Mouse (Mus musculus): ENCODE data around the gene Cma2. TPM values are rescaled to one million over a fixed set of nuclear protein-coding genes. Genes with fewer than 3 reads are reported as not detected.
"Not testable (repeated sequence)": the region's sequence is repeated elsewhere in the genome, so short reads cannot be mapped to it uniquely, and the experiment has no call there.

The Cma2 gene
- polyA plus RNA-seq, 1 experiment from 2014 or later: not detected

DNA sequence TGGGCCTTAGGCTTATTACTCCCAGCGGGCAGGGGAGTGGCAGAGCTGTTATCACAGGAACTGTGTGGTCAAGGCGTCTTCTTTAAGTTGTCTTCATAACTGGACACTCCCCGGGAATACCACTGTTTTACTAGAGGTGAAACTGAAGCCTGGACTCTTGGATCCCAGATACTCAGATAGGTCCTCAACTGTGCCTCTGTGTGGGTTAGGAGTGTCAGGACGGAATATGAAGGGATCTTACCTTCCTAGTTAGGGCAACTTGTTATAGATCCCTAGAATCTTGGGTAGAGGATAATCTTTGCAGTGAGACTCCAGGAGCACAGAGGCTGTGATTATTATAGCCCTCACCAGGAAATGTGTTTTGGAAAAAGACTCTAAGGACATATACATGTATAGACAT lies 6.2 kb upstream of the Cma2 start, which contains the start of gene Cma1:
Gene Cma1, minus strand, starts transcription at position 101 of the 400 bp plus-strand sequence.
- Histone ChIP-seq H3K27ac (no peak within 1 kb of the TSS), H3K9me3 (replicated peaks) (no peaks in the 10 kb centered on the region), H3K4me3 (no peak within 1 kb of the TSS), H3K4me2 (no peak within 1 kb of the TSS), H3K4me1 (replicated peaks) (peaks cover 8% of the 10 kb centered on the region), H3K36me3 (no peaks in the 10 kb centered on the region), H3K27me3 (no peaks in the 10 kb centered on the region), H3K9ac (no peak within 1 kb of the TSS)
- no peak for ATAC-seq (replicated peaks; ENCODE audit: insufficient number of reproducible peaks, insufficient read depth, low FRiP score, low read depth)
- 71% methylated on average over 4 of the region's 4 CpGs for WGBS

DNA sequence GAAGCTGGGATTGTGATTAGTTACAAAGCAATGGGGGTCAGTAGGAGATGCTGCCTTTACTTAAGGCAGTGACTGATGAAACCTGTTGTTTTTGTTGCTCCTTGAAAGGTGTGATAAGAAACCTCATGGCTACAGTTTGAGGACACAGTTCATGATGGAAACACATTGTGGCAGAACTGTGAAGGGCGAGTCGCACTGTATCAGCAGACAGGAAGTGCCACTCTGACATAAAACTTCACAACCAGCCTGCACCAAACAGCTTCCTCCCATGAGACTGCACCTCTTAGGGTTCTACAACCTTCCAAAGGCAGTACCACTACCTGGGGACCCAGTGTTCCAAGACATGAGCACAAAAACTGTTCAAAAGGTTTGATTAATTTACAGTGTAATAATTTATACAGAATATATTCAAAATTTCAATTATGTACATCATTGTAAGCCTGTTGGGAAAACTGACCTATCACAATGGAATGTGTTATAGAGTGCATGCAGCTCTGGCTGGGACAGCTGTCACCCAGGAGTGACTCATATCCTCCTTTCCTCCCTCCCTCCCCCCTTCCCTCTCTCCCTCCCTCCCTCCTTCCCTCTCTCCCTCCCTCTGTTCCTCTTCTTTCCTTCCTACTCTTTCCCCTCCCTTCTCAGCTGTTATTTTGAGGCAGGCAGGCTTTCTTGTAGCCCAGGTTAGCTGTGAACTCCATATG lies 4.4 kb upstream of the Cma2 start:
- no peaks in the 10 kb centered on the region for H3K9me3 ChIP-seq (replicated peaks)
- no peaks in the 10 kb centered on the region for H3K27me3 ChIP-seq
- 20% methylated on average over 2 of the region's 2 CpGs for WGBS
- H3K36me3 ChIP-seq: no peaks in the 10 kb centered on the region
- no peak overlapping the region for H3K9ac ChIP-seq
- peak overlapping the region; percentile 54 for H3K27ac ChIP-seq
- H3K4me3 ChIP-seq: no peak overlapping the region
- ATAC-seq (replicated peaks; ENCODE audit: insufficient number of reproducible peaks, insufficient read depth, low FRiP score, low read depth): peak; percentile 71; the same call in 1 of the 2 replicates
- H3K4me1 ChIP-seq (replicated peaks): peaks cover 8% of the 10 kb centered on the region
- no peak overlapping the region for H3K4me2 ChIP-seq

DNA sequence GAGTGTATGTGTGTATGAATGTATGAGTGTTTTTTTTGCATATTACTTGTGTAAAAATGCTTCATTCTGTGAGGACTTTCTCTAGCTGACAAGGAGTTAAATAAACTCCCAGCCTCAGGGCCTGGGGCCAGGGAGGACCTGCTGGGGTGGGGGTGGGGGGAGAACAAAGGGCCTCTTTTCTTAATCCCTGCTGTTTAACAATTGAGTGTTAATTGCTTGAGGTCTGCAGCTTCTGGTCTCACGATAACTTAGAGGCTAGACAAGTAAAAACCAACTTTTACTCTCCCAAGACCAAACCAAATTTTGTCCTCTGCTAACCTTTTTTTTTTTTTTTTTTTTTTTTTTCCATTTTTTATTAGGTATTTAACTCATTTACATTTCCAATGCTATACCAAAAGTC lies 12.5 kb downstream of the Cma2 start:
- Histone ChIP-seq H3K9me3 (replicated peaks) (no peaks in the 10 kb centered on the region), H3K27ac (no peak overlapping the region), H3K9ac (no peak overlapping the region), H3K36me3 (no peaks in the 10 kb centered on the region), H3K4me3 (no peak overlapping the region), H3K4me2 (no peak overlapping the region), H3K27me3 (no peaks in the 10 kb centered on the region), H3K4me1 (replicated peaks) (no peaks in the 10 kb centered on the region)
- 39% methylated on average over 1 of the region's 1 CpGs for WGBS
- ATAC-seq (replicated peaks; ENCODE audit: insufficient number of reproducible peaks, insufficient read depth, low FRiP score, low read depth): no peak

DNA sequence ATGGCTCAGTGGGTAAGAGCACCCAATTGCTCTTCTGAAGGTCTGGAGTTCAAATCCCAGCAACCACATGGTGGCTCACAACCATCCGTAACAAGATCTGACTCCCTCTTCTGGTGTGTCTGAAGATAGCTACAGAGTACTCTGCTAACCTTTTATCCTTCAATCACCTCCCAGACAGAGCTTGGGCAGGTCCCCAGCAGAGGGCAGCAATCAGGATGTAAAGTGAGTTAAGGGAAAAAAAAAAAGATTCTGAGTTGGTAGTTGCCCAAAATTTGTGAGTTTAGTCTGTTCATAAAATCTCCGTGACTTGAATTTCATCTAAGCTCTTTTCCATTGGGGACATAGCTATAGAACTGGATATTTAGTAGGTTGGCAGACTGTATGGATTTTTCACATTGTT lies 13.1 kb downstream of the Cma2 start:
- H3K4me3 ChIP-seq: not testable (repeated sequence)

DNA sequence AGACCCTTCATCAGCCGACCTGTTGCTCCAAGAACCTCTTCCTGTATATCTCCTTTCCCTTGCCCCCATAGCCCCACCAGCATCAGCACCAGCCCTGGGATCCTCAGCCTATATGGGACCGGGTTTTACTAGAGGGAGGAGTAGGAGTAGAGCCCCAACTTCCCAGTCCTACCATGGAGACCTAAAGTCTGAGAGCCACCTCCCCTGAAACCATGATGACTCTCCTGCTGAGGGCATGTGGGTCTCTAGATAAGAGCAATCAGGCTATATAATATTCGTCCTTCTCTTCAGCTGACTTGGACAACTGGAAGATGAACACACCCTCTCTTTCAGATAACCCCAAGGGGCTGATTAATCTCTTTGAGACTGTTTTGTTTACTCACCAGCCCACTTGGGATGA lies 36.7 kb downstream of the Cma2 start:
- H3K4me1 ChIP-seq (replicated peaks); H3K9ac ChIP-seq; H3K27me3 ChIP-seq; H3K9me3 ChIP-seq (replicated peaks); H3K4me3 ChIP-seq; H3K4me2 ChIP-seq; ATAC-seq (replicated peaks; ENCODE audit: insufficient number of reproducible peaks, insufficient read depth, low FRiP score, low read depth); H3K27ac ChIP-seq; H3K36me3 ChIP-seq: not testable (repeated sequence)
- 63% methylated on average over 2 of the region's 3 CpGs for WGBS

More for the DNA sequence above, 13.1 kb downstream of the Cma2 start:
- not testable (repeated sequence) for H3K9ac ChIP-seq; ATAC-seq (replicated peaks; ENCODE audit: insufficient number of reproducible peaks, insufficient read depth, low FRiP score, low read depth); H3K4me2 ChIP-seq; H3K27me3 ChIP-seq; H3K36me3 ChIP-seq; H3K4me1 ChIP-seq (replicated peaks); H3K27ac ChIP-seq; H3K9me3 ChIP-seq (replicated peaks)
- WGBS: 58% methylated on average over 2 of the region's 2 CpGs

DNA sequence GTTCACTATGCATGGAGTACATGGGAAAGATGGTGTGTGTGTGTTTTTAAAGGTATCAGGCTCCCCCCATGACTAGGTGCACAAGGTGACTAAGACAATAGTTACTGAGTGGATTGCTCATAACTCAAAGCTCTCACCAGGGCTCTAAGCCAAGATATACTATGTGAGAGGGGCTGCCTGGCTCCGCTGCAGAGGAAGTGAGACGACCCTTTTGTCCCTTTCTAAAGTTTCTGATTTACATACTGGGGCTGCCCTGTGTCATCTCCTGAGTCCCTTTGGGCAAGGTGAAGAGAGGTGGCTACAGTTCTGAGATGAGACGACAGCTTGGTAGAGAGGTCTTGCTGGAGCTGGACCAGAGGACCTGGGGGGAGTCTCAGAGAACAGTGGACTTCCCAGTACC lies 62.4 kb downstream of the Cma2 start:
- no peak for ATAC-seq (replicated peaks; ENCODE audit: insufficient number of reproducible peaks, insufficient read depth, low FRiP score, low read depth)
- no peaks in the 10 kb centered on the region for H3K36me3 ChIP-seq
- no peak overlapping the region for H3K4me3 ChIP-seq
- no peak overlapping the region for H3K4me2 ChIP-seq
- WGBS: 45% methylated on average over 3 of the region's 3 CpGs
- H3K4me1 ChIP-seq (replicated peaks): no peaks in the 10 kb centered on the region
- no peak overlapping the region for H3K9ac ChIP-seq
- no peak overlapping the region for H3K27ac ChIP-seq
- no peaks in the 10 kb centered on the region for H3K9me3 ChIP-seq (replicated peaks)
- no peaks in the 10 kb centered on the region for H3K27me3 ChIP-seq

DNA sequence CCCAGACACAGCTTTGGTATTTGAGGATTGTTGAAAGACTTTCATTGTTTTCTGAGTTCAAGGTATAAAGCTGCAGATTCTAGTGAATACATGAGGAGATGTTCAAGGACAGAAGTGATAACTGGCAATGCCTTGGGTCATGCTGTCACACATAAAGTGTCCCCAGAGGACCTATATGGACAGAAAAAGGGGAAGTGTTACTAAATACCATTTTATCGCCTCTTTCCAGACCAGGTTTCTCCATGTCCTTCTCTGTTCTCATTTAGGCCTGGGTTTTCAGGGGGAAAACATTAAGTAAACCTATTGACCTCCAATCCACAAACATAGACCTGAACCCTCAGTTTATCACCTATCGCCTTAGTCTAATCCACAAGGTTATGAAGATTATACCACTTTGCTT lies 63.1 kb downstream of the Cma2 start:
- Histone ChIP-seq H3K4me3 (no peak overlapping the region), H3K27me3 (no peaks in the 10 kb centered on the region), H3K27ac (no peak overlapping the region), H3K9me3 (replicated peaks) (no peaks in the 10 kb centered on the region), H3K36me3 (no peaks in the 10 kb centered on the region), H3K9ac (no peak overlapping the region), H3K4me1 (replicated peaks) (no peaks in the 10 kb centered on the region), H3K4me2 (no peak overlapping the region)
- 88% methylated on average over 2 of the region's 2 CpGs for WGBS
- ATAC-seq (replicated peaks; ENCODE audit: insufficient number of reproducible peaks, insufficient read depth, low FRiP score, low read depth): no peak

DNA sequence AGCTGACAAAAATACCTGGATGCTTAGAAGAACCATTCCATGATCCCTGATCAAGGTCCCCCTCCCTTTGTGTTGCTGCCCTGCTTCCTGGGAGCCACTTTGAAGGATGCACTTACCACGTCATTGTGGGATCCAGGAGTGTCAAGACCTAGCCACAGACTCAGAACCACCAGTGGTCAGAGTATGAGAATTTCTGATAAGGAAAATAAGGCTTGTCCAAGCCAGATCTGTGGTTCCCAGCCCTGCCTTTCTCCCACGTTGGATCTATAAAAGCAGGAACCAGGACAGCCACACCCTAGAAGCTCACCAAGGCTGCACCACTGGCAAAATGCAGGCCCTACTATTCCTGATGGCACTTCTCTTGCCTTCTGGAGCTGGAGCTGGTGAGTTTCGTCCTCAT lies 66.9 kb downstream of the Cma2 start, which contains the start of gene Mcpt1:
Gene Mcpt1, plus strand, starts transcription at position 301 of the 400 bp plus-strand sequence.
- not testable (repeated sequence) for H3K9me3 ChIP-seq (replicated peaks); H3K27me3 ChIP-seq; H3K4me2 ChIP-seq; H3K36me3 ChIP-seq; ATAC-seq (replicated peaks; ENCODE audit: insufficient number of reproducible peaks, insufficient read depth, low FRiP score, low read depth); H3K4me1 ChIP-seq (replicated peaks); H3K4me3 ChIP-seq; H3K27ac ChIP-seq; H3K9ac ChIP-seq
- WGBS: 65% methylated on average over 3 of the region's 3 CpGs

DNA sequence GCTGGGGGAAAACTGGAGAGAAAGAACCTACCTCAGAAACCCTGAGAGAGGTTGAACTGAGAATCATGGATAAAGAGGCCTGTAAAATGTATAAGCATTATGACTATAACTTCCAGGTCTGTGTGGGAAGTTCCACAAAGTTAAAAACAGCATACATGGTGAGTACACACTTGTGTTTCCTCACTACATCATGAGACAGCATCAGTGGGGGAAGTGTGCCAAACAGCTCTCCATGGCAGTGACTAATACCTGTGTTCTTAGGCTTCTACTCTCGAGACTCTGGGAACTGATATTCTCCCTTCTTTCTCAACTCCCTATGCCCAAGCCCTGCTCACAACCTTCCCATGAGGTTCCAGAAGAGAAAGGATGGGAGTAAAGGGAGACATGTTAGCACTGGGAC lies 68.7 kb downstream of the Cma2 start:
- H3K4me2 ChIP-seq: no peak overlapping the region
- ATAC-seq (replicated peaks; ENCODE audit: insufficient number of reproducible peaks, insufficient read depth, low FRiP score, low read depth): no peak
- H3K27me3 ChIP-seq: no peaks in the 10 kb centered on the region
- no peaks in the 10 kb centered on the region for H3K9me3 ChIP-seq (replicated peaks)
- H3K36me3 ChIP-seq: no peaks in the 10 kb centered on the region
- H3K4me1 ChIP-seq (replicated peaks): no peaks in the 10 kb centered on the region
- 45% methylated on average over 1 of the region's 1 CpGs for WGBS
- H3K4me3 ChIP-seq: no peak overlapping the region
- H3K27ac ChIP-seq: no peak overlapping the region
- H3K9ac ChIP-seq: no peak overlapping the region

DNA sequence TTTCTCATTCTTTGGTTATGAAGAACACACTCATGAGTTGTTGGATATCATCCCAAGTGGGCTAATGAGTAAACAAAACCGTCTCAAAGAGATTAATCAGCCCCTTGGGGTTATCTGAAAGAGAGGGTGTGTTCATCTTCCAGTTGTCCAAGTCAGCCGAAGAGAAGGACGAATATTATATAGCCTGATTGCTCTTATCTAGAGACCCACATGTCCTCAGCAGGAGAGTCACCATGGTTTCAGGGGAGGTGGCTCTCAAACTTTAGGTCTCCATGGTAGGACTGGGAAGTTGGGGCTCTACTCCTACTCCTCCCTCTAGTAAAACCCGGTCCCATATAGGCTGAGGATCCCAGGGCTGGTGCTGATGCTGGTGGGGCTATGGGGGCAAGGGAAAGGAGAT lies 70.5 kb downstream of the Cma2 start:
- ATAC-seq (replicated peaks; ENCODE audit: insufficient number of reproducible peaks, insufficient read depth, low FRiP score, low read depth); H3K27me3 ChIP-seq; H3K9ac ChIP-seq; H3K4me3 ChIP-seq; H3K36me3 ChIP-seq; H3K4me1 ChIP-seq (replicated peaks); H3K4me2 ChIP-seq; H3K27ac ChIP-seq; H3K9me3 ChIP-seq (replicated peaks): not testable (repeated sequence)
- 64% methylated on average over 4 of the region's 4 CpGs for WGBS
